Mouse (Mus musculus) thymus, postnatal 10 days (tissue): ENCODE data around the gene Pla2g16.

Experiments
- DNase-seq, 2 experiments: peaks; one replicate each; pipeline ENCODE4 v3.0.0; 2021; ENCODE audit warnings: low spot score in 2 of 2

The Pla2g16 gene

DNA sequence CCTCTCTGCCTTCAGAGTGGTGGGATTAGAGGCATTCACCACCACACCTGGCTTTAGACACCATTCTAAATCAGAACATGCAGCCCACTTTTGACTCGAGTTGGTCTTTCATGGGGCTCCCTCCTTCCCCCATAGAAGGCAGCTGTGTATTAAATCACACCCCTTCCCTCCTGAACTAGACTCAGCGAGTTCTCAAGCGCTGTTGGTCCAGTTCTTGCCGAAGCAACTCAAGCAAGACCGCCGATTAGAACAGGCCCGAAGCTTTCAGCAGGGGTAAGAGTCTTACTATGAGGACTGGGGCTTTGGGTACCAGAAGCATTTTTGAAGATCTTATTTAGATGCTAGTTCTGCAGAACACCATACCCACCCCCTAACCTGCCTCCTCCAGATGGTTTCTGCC lies 55.9 kb downstream of the Pla2g16 start:
- DNase-seq, result no peak

DNA sequence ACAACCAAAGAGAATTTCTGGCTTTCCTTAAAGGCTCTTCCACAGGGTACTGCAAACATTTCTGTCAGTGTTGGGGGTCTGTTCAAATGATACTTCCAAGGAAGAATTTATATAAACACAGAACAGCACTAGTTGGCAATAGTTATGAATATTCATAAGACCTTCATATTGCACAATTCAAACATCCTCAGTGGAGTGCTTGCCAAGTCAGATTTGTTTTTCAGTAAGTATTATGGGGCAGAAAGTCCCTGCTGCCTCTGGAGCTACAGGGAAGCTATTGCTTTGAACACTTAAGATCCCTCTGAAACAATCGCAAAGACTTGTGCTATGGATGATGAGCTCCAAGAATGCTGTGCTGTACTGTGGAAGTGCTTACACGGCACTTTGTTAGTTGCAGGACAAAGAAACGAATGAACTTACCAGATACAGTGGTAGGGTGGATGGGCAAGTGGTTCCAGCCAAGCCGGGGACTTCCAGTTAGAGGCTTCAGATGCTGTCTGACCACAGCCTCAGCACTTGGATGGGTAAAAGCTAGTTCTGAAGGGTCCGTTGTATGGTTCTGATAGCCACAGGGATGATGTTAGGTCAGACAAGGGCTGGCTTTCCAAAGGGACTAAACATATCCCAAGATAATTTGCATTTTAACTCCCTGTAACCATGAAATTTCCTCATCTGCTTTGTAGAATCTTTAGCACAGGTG lies 59.1 kb downstream of the Pla2g16 start:
- DNase-seq, result no peak

DNA sequence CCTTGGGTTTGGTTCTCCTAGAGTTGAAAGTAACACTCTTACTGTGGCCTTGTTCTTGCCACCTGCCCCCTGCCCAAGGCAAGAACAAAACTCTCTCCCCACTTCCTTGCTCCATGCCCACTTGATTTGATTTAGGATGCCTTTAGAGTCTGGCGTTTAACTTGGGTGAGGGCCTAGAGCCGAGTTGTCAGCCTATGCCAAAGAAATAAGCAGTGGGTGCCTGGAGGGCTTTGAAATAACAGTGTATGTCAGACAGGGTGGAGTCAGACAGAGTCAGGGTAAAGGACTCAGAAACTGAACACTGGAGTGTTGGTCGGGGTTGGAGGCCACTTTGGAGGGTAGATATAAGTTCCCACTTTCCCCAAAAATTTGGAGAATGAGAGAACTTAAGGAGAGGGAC lies 59.8 kb downstream of the Pla2g16 start:
- DNase-seq, result no peak

DNA sequence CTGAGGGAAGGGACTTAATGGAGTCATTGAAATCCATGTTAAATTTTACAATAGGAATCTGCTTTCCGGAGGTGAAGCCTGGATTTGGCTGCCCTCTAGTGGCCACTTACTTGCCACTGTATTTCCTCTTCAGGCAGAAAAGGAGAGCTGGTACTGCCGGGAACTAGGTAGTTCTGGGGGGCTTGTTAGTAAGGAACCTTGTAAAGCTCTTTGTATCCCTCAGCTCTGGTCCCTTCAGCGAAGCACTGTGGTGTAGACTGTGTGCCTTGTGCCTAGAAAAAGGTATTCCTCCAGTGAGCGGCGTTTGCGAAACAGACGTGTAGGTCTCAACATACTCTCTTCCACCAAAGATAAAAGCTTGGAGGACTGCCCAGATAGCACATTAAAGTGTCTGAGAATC lies 60.4 kb downstream of the Pla2g16 start:
- peak in 1 of 2 experiments; percentile 51 for DNase-seq

DNA sequence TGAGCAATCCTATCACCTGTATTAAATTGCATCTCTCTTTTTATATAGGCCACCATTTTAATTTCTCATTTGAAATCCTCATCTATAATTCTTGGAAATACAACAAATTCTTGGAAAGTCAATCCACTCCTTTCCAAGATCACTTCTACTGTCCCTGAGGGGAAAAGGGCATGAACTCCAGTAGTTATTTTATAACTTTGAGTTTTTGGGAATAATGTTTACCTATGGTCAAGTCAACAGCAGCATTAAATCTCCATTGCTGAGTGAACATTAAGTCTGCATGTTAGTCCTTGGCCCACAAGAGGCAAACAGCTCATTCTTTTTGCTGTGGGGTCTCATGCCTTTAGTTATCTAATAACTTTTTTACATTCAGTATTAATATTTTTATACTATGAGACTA lies 75.8 kb downstream of the Pla2g16 start:
- DNase-seq, result no peak

DNA sequence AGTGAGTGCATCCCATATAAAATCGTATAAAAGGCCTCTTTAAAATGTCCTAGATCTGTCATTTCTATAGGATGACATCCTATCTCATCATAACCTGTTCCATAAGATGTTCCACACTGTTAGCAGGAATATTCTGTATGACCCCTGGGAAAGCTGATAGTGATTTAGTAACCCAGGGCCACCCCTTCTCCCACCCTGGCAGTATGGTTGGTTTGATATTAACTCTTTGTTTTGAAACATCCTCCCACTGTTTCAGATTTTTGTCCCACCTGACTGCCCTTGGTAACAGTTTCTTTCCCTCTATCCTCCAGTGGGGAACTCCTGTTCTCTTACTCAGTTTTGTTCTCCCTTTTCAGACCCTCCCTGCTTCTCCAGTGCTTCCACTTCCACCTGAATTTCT lies 76.5 kb downstream of the Pla2g16 start:
- DNase-seq, result no peak
